Mouse (Mus musculus) left cerebral cortex, adult 18-20 months (tissue): Measurements from ENCODE around the gene Morn3. TPM values are rescaled to one million over a fixed set of nuclear protein-coding genes. Genes with fewer than 3 reads are reported as not detected.

ENCODE experiments used
- DNase-seq, 2 experiments: peaks; one replicate each; pipeline ENCODE4 v3.0.0; 2021 to 2022; ENCODE audit warnings: low spot score in 2 of 2, mixed read lengths in 1 of 2
- total RNA-seq, 2 experiments: library from RNA; stranded (reverse); gene quantifications; 2 replicates each; pipeline ENCODE4 v1.2.3; 2021

Morn3 gene
- total RNA-seq, 2 experiments from 2014 or later, result 0.40 TPM; not detected in 1

- DNase-seq, result no peak
These were observed 21.7 kb downstream of the Morn3 start for GRCm38 (mm10) chr5:123024965-123025573.

GRCm38 (mm10) chr5:123024312-123024711 lies 22.5 kb downstream of the Morn3 start:
- DNase-seq, result no peak

GRCm38 (mm10) chr5:123023049-123023448 lies 23.8 kb downstream of the Morn3 start:
- no peak for DNase-seq

- no peak for DNase-seq
These were observed 25.4 kb downstream of the Morn3 start for GRCm38 (mm10) chr5:123021438-123021837.

GRCm38 (mm10) chr5:123020426-123020825 lies 26.4 kb downstream of the Morn3 start:
- no peak for DNase-seq

GRCm38 (mm10) chr5:123019336-123020016 lies 27.3 kb downstream of the Morn3 start:
- no peak for DNase-seq

GRCm38 (mm10) chr5:123017504-123017903 lies 29.3 kb downstream of the Morn3 start:
- no peak for DNase-seq

GRCm38 (mm10) chr5:123015915-123016314 lies 30.9 kb downstream of the Morn3 start:
- DNase-seq, result no peak

GRCm38 (mm10) chr5:123014753-123015701 lies 31.8 kb downstream of the Morn3 start, which contains the start of gene Orai1:
Gene Orai1 (plus strand): TSS chr5:123015074.
- DNase-seq, result peak; percentile 91 to 95

- peak; percentile 64 to 75 for DNase-seq
These were observed 33.1 kb downstream of the Morn3 start for GRCm38 (mm10) chr5:123013599-123014315.

GRCm38 (mm10) chr5:123011705-123012104 lies 35.1 kb downstream of the Morn3 start:
- DNase-seq, result no peak

- DNase-seq, result no peak
These were observed 36.0 kb downstream of the Morn3 start for GRCm38 (mm10) chr5:123010806-123011205.

GRCm38 (mm10) chr5:123009873-123010272 lies 36.9 kb downstream of the Morn3 start:
- DNase-seq, result peak in 1 of 2 experiments; percentile 36

- DNase-seq, result no peak
These were observed 37.8 kb downstream of the Morn3 start for GRCm38 (mm10) chr5:123008877-123009493.

GRCm38 (mm10) chr5:123005716-123006592 lies 40.9 kb downstream of the Morn3 start:
- DNase-seq, result no peak

- no peak for DNase-seq
These were observed 45.9 kb downstream of the Morn3 start for GRCm38 (mm10) chr5:123000901-123001300.

- peak; percentile 64 to 66 for DNase-seq
These were observed 49.3 kb downstream of the Morn3 start for GRCm38 (mm10) chr5:122997205-122998204.

GRCm38 (mm10) chr5:122994910-122995309 lies 51.9 kb downstream of the Morn3 start:
- DNase-seq, result no peak
